Mouse (Mus musculus) heart, postnatal 0 days (tissue): ENCODE results near the gene Hydin. TPM values are rescaled to one million over a fixed set of nuclear protein-coding genes. Genes with fewer than 3 reads are reported as not detected.

Experiments
- ATAC-seq: fragments of 200-750 bp; cut with Nextera tagmentation; 2 replicates; pipeline ENCODE4 v1.8.0; 2017; ENCODE audit warnings: low read depth, moderate number of reproducible peaks, moderate library complexity; ENCODE audit not compliant: insufficient read depth
- DNase-seq: peaks from one replicate; pipeline ENCODE4 v3.0.0-alpha.2; 2016; ENCODE audit warnings: low spot score
- H3K27ac ChIP-seq: fragments of 300-500 bp; sonication (generic); 2 replicates; pipeline ENCODE4 v1.5.1; 2014; ENCODE audit warnings: low read depth, mild to moderate bottlenecking
- H3K27me3 ChIP-seq: fragments of 300-500 bp; sonication (generic); 2 replicates; pipeline ENCODE4 v1.6.1; 2014; ENCODE audit warnings: low read length, mixed read lengths; ENCODE audit not compliant: control insufficient read depth, insufficient read depth
- H3K36me3 ChIP-seq: fragments of 300-500 bp; sonication (generic); replicated peaks from 2 replicates; pipeline ENCODE4 v1.6.1; 2014; ENCODE audit warnings: low read length, mixed read lengths; ENCODE audit not compliant: control insufficient read depth, insufficient read depth
- H3K4me1 ChIP-seq: fragments of 300-500 bp; sonication (generic); 2 replicates; pipeline ENCODE4 v1.6.1; 2014; ENCODE audit warnings: antibody characterized with exemption; ENCODE audit not compliant: control insufficient read depth, insufficient read depth
- H3K4me2 ChIP-seq: fragments of 300-500 bp; sonication (generic); 2 replicates; pipeline ENCODE4 v1.6.1; 2014; ENCODE audit warnings: low read depth, mild to moderate bottlenecking, low read length, moderate library complexity
- H3K4me3 ChIP-seq: fragments of 300-500 bp; sonication (generic); 2 replicates; pipeline ENCODE4 v1.5.1; 2014; ENCODE audit warnings: low read depth, low read length
- H3K9ac ChIP-seq: fragments of 300-500 bp; sonication (generic); replicated peaks from 2 replicates; pipeline ENCODE4 v1.6.1; 2014; ENCODE audit warnings: low read depth, low read length, mixed read lengths
- H3K9me3 ChIP-seq: fragments of 300-500 bp; sonication (generic); replicated peaks from 2 replicates; pipeline ENCODE4 v1.6.1; 2016; ENCODE audit warnings: low read length; ENCODE audit not compliant: control insufficient read depth
- CTCF ChIP-seq: IDR thresholded peaks from 2 replicates; pipeline ENCODE4 v1.5.1; 2016; ENCODE audit warnings: antibody characterized with exemption, control low read depth, low read depth
- EP300 ChIP-seq: IDR thresholded peaks from 2 replicates; pipeline ENCODE4 v1.6.1; 2016; ENCODE audit warnings: antibody characterized with exemption, low read depth
- WGBS: fragments of 180-500 bp; shearing (Covaris S2); extraction: QIAGEN DNeasy Blood & Tissue Kit; methylation state at CpG from one replicate; pipeline ENCODE4 v1.1.7; 2014; 5-methylcytosine and 5-hydroxymethylcytosine counted together
- polyA plus RNA-seq: library from polyadenylated mRNA; unstranded; fragments of >200 nt; fragmentation: Nextera tagmentation; extraction: Ambion mirVana; gene quantifications from 2 replicates; pipeline ENCODE4 v1.2.1, GENCODE M21; 2015
- total RNA-seq: library from RNA; depleted of rRNA; stranded (reverse); fragments of >200 nt; gene quantifications from 2 replicates; pipeline ENCODE4 v1.2.3, GENCODE M21; 2014; ENCODE audit warnings: low replicate concordance

Gene Hydin
- total and polyA plus RNA-seq, 2 experiments from 2014 or later: 0.03 to 0.04 TPM

- Histone ChIP-seq H3K36me3 (no peaks in the 10 kb centered on the region), H3K4me2 (no peak overlapping the region), H3K9ac (no peak overlapping the region), H3K4me1 (no peaks in the 10 kb centered on the region), H3K27me3 (no peaks in the 10 kb centered on the region), H3K4me3 (no peak overlapping the region), H3K27ac (no peak overlapping the region), H3K9me3 (no peaks in the 10 kb centered on the region)
- DNase-seq (no peak), ATAC-seq (no peak)
- TF ChIP-seq EP300: no peak
- no peak for TF ChIP-seq CTCF
- 80% methylated on average over 9 of the region's 9 CpGs for WGBS
Observed at GRCm38 (mm10) chr8:110465606-110466005, 198.8 kb downstream of the Hydin start.

DNA sequence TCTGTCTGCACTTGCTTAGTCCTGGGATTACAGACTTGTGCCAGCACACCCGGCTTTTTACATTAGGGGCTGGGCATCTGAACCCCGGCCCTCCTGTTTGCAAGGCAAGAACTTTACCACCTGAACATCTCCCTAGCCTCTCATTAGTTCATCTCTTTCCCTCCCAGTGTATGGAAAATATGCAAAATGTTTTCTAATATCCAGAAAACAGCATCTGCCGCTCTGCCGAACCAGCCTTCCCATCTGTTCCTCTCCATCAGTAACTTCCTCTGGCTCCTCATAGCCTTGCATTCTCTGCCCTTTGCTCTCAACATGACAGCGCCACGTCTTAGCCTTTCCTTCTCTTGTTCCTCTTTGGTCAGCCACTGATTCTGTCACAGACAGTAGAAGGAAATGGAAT lies 210.5 kb downstream of the Hydin start:
- H3K9me3 ChIP-seq: no peaks in the 10 kb centered on the region
- H3K4me2 ChIP-seq: no peak overlapping the region
- H3K4me3 ChIP-seq: no peak overlapping the region
- H3K27me3 ChIP-seq: no peaks in the 10 kb centered on the region
- no peaks in the 10 kb centered on the region for H3K36me3 ChIP-seq
- H3K4me1 ChIP-seq: no peaks in the 10 kb centered on the region
- WGBS: 76% methylated on average over 6 of the region's 6 CpGs
- H3K9ac ChIP-seq: no peak overlapping the region
- DNase-seq (no peak), ATAC-seq (no peak)
- no peak for TF ChIP-seq EP300
- H3K27ac ChIP-seq: no peak overlapping the region

DNA sequence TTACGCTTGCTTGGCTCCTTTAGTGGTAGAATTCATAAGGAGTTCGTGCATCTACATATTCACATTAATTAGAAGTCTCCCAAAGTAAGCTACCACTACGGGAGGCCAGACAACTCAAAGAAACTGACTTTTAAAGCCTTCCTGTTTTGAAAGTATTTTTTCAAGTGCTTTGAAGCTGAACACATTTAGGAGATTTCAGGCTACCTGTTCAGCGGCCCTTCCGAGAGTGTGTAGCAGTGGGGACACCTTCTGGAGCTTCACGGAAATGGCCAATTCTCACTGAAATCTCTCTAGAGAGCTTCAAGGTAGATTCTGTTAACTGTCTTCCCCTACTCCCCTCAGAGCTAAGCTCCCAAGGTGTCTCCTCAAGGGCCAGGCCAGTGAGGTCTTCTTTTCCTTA lies 211.8 kb downstream of the Hydin start:
- no peaks in the 10 kb centered on the region for H3K9me3 ChIP-seq
- H3K27ac ChIP-seq: no peak overlapping the region
- H3K36me3 ChIP-seq: no peaks in the 10 kb centered on the region
- no peak overlapping the region for H3K4me2 ChIP-seq
- TF ChIP-seq CTCF (peak; percentile 45), EP300 (no peak)
- no peaks in the 10 kb centered on the region for H3K27me3 ChIP-seq
- no peaks in the 10 kb centered on the region for H3K4me1 ChIP-seq
- peak; percentile 17 for DNase-seq
- 41% methylated on average over 6 of the region's 6 CpGs for WGBS
- H3K9ac ChIP-seq: no peak overlapping the region
- H3K4me3 ChIP-seq: no peak overlapping the region
- no peak for ATAC-seq

- H3K4me3 ChIP-seq: no peak overlapping the region
- no peak overlapping the region for H3K4me2 ChIP-seq
- H3K27ac ChIP-seq: no peak overlapping the region
- DNase-seq (no peak), ATAC-seq (no peak)
- no peaks in the 10 kb centered on the region for H3K27me3 ChIP-seq
- H3K4me1 ChIP-seq: no peaks in the 10 kb centered on the region
- WGBS: 53% methylated on average over 12 of the region's 12 CpGs
- no peak overlapping the region for H3K9ac ChIP-seq
- H3K36me3 ChIP-seq: no peaks in the 10 kb centered on the region
- H3K9me3 ChIP-seq: no peaks in the 10 kb centered on the region
- no peak for TF ChIP-seq EP300
- no peak for TF ChIP-seq CTCF
Observed at GRCm38 (mm10) chr8:110479401-110479800, 212.6 kb downstream of the Hydin start.

DNA sequence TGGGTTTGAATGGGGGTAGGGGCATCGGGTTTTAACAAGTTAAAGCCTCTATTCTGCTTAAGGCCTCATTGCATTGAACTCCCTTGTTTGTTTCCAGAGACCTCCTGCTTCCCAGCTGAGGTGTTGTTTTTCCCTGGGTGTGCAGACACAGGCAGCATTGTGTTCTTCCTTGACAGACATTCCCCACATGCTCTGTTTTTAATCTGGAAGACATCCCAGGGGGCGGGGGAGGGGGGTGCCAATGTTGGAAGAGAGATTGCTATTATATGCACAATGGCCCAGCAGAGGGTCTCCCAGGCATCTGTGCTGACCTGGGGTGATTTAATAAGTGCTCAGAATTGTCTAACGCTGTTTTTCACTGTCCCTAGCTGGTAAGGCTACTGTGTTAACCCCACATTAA lies 215.5 kb downstream of the Hydin start:
- H3K4me3 ChIP-seq: no peak overlapping the region
- H3K9me3 ChIP-seq: no peaks in the 10 kb centered on the region
- H3K9ac ChIP-seq: no peak overlapping the region
- H3K4me2 ChIP-seq: no peak overlapping the region
- no peak overlapping the region for H3K27ac ChIP-seq
- 30% methylated on average over 3 of the region's 3 CpGs for WGBS
- DNase-seq (no peak), ATAC-seq (no peak)
- no peaks in the 10 kb centered on the region for H3K4me1 ChIP-seq
- TF ChIP-seq CTCF (no peak), EP300 (no peak)
- no peaks in the 10 kb centered on the region for H3K36me3 ChIP-seq
- no peaks in the 10 kb centered on the region for H3K27me3 ChIP-seq

GRCm38 (mm10) chr8:110485234-110485633 lies 218.5 kb downstream of the Hydin start:
- Histone ChIP-seq H3K27me3 (no peaks in the 10 kb centered on the region), H3K27ac (no peak overlapping the region), H3K4me1 (no peaks in the 10 kb centered on the region), H3K9me3 (0 out of 2 replicates have a peak, but pooled peaks cover 3% of the 10 kb centered on the region), H3K4me3 (no peak overlapping the region), H3K36me3 (no peaks in the 10 kb centered on the region), H3K4me2 (no peak overlapping the region), H3K9ac (no peak overlapping the region)
- no peak for DNase-seq
- 83% methylated on average over 13 of the region's 13 CpGs for WGBS
- TF ChIP-seq CTCF (no peak), EP300 (no peak)
- no peak for ATAC-seq
